Mouse (Mus musculus) lung, postnatal 14 days (tissue): Measurements from ENCODE around the gene Zfp513.
"Not testable (repeated sequence)": the region's sequence is repeated elsewhere in the genome, so short reads cannot be mapped to it uniquely, and the experiment has no call there.

Experiments
- DNase-seq: peaks from one replicate; pipeline ENCODE4 v3.0.0; 2021

Zfp513 gene

GRCm38 (mm10) chr5:31201742-31202590 lies at the start of gene Zfp513:
Zfp513 (minus strand) TSS chr5:31202303.
- DNase-seq: peak; percentile 94

- peak; percentile 61 for DNase-seq
Observed at GRCm38 (mm10) chr5:31251541-31252101, 49.5 kb upstream of the Zfp513 start, which contains the start of gene Krtcap3. Krtcap3 (plus strand) TSS chr5:31251691.

- no peak for DNase-seq
Observed at GRCm38 (mm10) chr5:31250716-31251115, 48.6 kb upstream of the Zfp513 start.

GRCm38 (mm10) chr5:31242191-31242590 lies 40.1 kb upstream of the Zfp513 start:
- DNase-seq: no peak

- DNase-seq: no peak
Observed at GRCm38 (mm10) chr5:31241522-31242034, 39.5 kb upstream of the Zfp513 start.

GRCm38 (mm10) chr5:31240637-31241521 lies 38.8 kb upstream of the Zfp513 start, which contains the start of the genes Nrbp1 and Gm9970:
Nrbp1 (plus strand) TSS chr5:31240864.
Gm9970 (minus strand) TSS chr5:31241232.
- peak; percentile 95 for DNase-seq

GRCm38 (mm10) chr5:31226641-31227040 lies 24.5 kb upstream of the Zfp513 start:
- DNase-seq: no peak

- DNase-seq: no peak
Observed at GRCm38 (mm10) chr5:31222696-31223095, 20.6 kb upstream of the Zfp513 start.

GRCm38 (mm10) chr5:31221304-31221945 lies 19.3 kb upstream of the Zfp513 start:
- DNase-seq: no peak

- DNase-seq: peak; percentile 99
Observed at GRCm38 (mm10) chr5:31220448-31221303, 18.6 kb upstream of the Zfp513 start, which contains the start of gene Ppm1g. Ppm1g (minus strand) TSS chr5:31220687.

- peak; percentile 33 for DNase-seq
Observed at GRCm38 (mm10) chr5:31219911-31220447, 17.9 kb upstream of the Zfp513 start.

GRCm38 (mm10) chr5:31219474-31219873 lies 17.4 kb upstream of the Zfp513 start:
- no peak for DNase-seq

GRCm38 (mm10) chr5:31219070-31219469 lies 17.0 kb upstream of the Zfp513 start:
- DNase-seq: no peak

- DNase-seq: no peak
Observed at GRCm38 (mm10) chr5:31218294-31218693, 16.2 kb upstream of the Zfp513 start.

- not testable (repeated sequence) for DNase-seq
Observed at GRCm38 (mm10) chr5:31216554-31216953, 14.5 kb upstream of the Zfp513 start.

GRCm38 (mm10) chr5:31204421-31204820 lies 2.3 kb upstream of the Zfp513 start:
- no peak for DNase-seq

GRCm38 (mm10) chr5:31203866-31204265 lies 1.8 kb upstream of the Zfp513 start:
- DNase-seq: no peak

- no peak for DNase-seq
Observed at GRCm38 (mm10) chr5:31202933-31203332, 830 bp upstream of the Zfp513 start.

GRCm38 (mm10) chr5:31201042-31201741 lies 911 bp downstream of the Zfp513 start:
- no peak for DNase-seq

GRCm38 (mm10) chr5:31200327-31200768 lies 1.8 kb downstream of the Zfp513 start:
- DNase-seq: no peak
